Mouse (Mus musculus) neural tube, embryonic 15.5 days (tissue): ENCODE data around the gene Echdc3. TPM values are rescaled to one million over a fixed set of nuclear protein-coding genes. Genes with fewer than 3 reads are reported as not detected.

ENCODE experiments used
- ATAC-seq: fragments of 200-750 bp; cut with Nextera tagmentation; 2 replicates; pipeline ENCODE4 v1.8.0; 2017; ENCODE audit warnings: mild to moderate bottlenecking, moderate TSS enrichment, moderate library complexity; ENCODE audit not compliant: low FRiP score
- H3K27ac ChIP-seq: fragments of 300-500 bp; sonication (generic); replicated peaks from 2 replicates; pipeline ENCODE4 v1.5.1; 2015; ENCODE audit warnings: mild to moderate bottlenecking, inconsistent platforms
- H3K27me3 ChIP-seq: fragments of 300-500 bp; sonication (generic); replicated peaks from 2 replicates; pipeline ENCODE4 v1.6.1; 2015; ENCODE audit warnings: inconsistent platforms
- H3K36me3 ChIP-seq: fragments of 300-500 bp; sonication (generic); 2 replicates; pipeline ENCODE4 v1.6.1; 2015; ENCODE audit warnings: inconsistent platforms
- H3K4me1 ChIP-seq: fragments of 300-500 bp; sonication (generic); 2 replicates; pipeline ENCODE4 v1.6.1; 2015; ENCODE audit warnings: inconsistent platforms
- H3K4me2 ChIP-seq: fragments of 300-500 bp; sonication (generic); 2 replicates; pipeline ENCODE4 v1.6.1; 2015; ENCODE audit warnings: inconsistent platforms, mild to moderate bottlenecking, moderate library complexity
- H3K4me3 ChIP-seq: fragments of 300-500 bp; sonication (generic); replicated peaks from 2 replicates; pipeline ENCODE4 v1.5.1; 2015; ENCODE audit warnings: mild to moderate bottlenecking, inconsistent platforms
- H3K9ac ChIP-seq: fragments of 300-500 bp; sonication (generic); replicated peaks from 2 replicates; pipeline ENCODE4 v1.6.1; 2015; ENCODE audit warnings: mild to moderate bottlenecking, inconsistent platforms
- H3K9me3 ChIP-seq: fragments of 300-500 bp; sonication (generic); replicated peaks from 2 replicates; pipeline ENCODE4 v1.6.1; 2016; ENCODE audit warnings: inconsistent platforms
- WGBS: fragments of 180-500 bp; shearing (Covaris S2); methylation state at CpG from one replicate; pipeline ENCODE4 v1.1.7; 2015; ENCODE audit warnings: mixed read lengths; 5-methylcytosine and 5-hydroxymethylcytosine counted together
- polyA plus RNA-seq: library from polyadenylated mRNA; unstranded; fragments of >200 nt; fragmentation: Nextera tagmentation; extraction: Ambion mirVana; gene quantifications from 2 replicates; pipeline ENCODE4 v1.2.1, GENCODE M21; 2015

Echdc3 gene
- 1.3 and 3.2 TPM in 2 replicates for polyA plus RNA-seq

GRCm38 (mm10) chr2:6212724-6213511, at the start of gene Echdc3:
TSS of gene Echdc3 (minus strand) at chr2:6213033.
- peak; percentile 81 for ATAC-seq
- peak within 1 kb of the TSS; percentile 38 for H3K9ac ChIP-seq
- peak within 1 kb of the TSS; percentile 69 for H3K27ac ChIP-seq
- no peaks in the 10 kb centered on the region for H3K27me3 ChIP-seq
- no peaks in the 10 kb centered on the region for H3K9me3 ChIP-seq
- H3K4me2 ChIP-seq, result peak within 1 kb of the TSS; percentile 64
- peaks cover 17% of the 10 kb centered on the region for H3K4me1 ChIP-seq
- WGBS, result 2% methylated on average over 30 of the region's 30 CpGs
- H3K36me3 ChIP-seq, result no peaks in the 10 kb centered on the region
- H3K4me3 ChIP-seq, result peak within 1 kb of the TSS; percentile 42

- 57% methylated on average over 9 of the region's 9 CpGs for WGBS
- no peak overlapping the region for H3K4me2 ChIP-seq
- no peaks in the 10 kb centered on the region for H3K27me3 ChIP-seq
- no peak overlapping the region for H3K9ac ChIP-seq
- peak overlapping the region; percentile 56; the same call in 1 of the 2 replicates for H3K27ac ChIP-seq
- ATAC-seq, result no peak
- no peaks in the 10 kb centered on the region for H3K36me3 ChIP-seq
- peaks cover 9% of the 10 kb centered on the region for H3K4me1 ChIP-seq
- no peak overlapping the region for H3K4me3 ChIP-seq
- no peaks in the 10 kb centered on the region for H3K9me3 ChIP-seq
Measured at GRCm38 (mm10) chr2:6261718-6262117, 48.9 kb upstream of the Echdc3 start.

GRCm38 (mm10) chr2:6261201-6261672, 48.4 kb upstream of the Echdc3 start:
- H3K9ac ChIP-seq, result no peak overlapping the region
- no peak overlapping the region for H3K4me2 ChIP-seq
- H3K27me3 ChIP-seq, result no peaks in the 10 kb centered on the region
- WGBS, result 10% methylated on average over 8 of the region's 8 CpGs
- no peaks in the 10 kb centered on the region for H3K36me3 ChIP-seq
- H3K27ac ChIP-seq, result peak overlapping the region; percentile 56; the same call in 1 of the 2 replicates
- peaks cover 14% of the 10 kb centered on the region for H3K4me1 ChIP-seq
- H3K4me3 ChIP-seq, result no peak overlapping the region
- no peaks in the 10 kb centered on the region for H3K9me3 ChIP-seq
- peak; percentile 54; the same call in 1 of the 2 replicates for ATAC-seq

- H3K4me2 ChIP-seq, result no peak overlapping the region
- H3K4me3 ChIP-seq, result no peak overlapping the region
- no peaks in the 10 kb centered on the region for H3K9me3 ChIP-seq
- WGBS, result 47% methylated on average over 4 of the region's 4 CpGs
- H3K36me3 ChIP-seq, result no peaks in the 10 kb centered on the region
- peaks cover 17% of the 10 kb centered on the region for H3K4me1 ChIP-seq
- no peaks in the 10 kb centered on the region for H3K27me3 ChIP-seq
- H3K9ac ChIP-seq, result no peak overlapping the region
- ATAC-seq, result no peak
- no peak overlapping the region for H3K27ac ChIP-seq
Measured at GRCm38 (mm10) chr2:6260661-6261060, 47.8 kb upstream of the Echdc3 start.

GRCm38 (mm10) chr2:6259182-6259581, 46.3 kb upstream of the Echdc3 start:
- Histone ChIP-seq H3K4me1 (peaks cover 17% of the 10 kb centered on the region), H3K4me2 (no peak overlapping the region), H3K27me3 (no peaks in the 10 kb centered on the region), H3K9me3 (no peaks in the 10 kb centered on the region), H3K36me3 (no peaks in the 10 kb centered on the region), H3K4me3 (no peak overlapping the region), H3K27ac (no peak overlapping the region), H3K9ac (no peak overlapping the region)
- no peak for ATAC-seq
- WGBS, result 89% methylated on average over 3 of the region's 3 CpGs

- peaks cover 17% of the 10 kb centered on the region for H3K4me1 ChIP-seq
Measured at GRCm38 (mm10) chr2:6258026-6258425, 45.2 kb upstream of the Echdc3 start.

GRCm38 (mm10) chr2:6257146-6257545, 44.3 kb upstream of the Echdc3 start:
- no peak overlapping the region for H3K27ac ChIP-seq
- H3K9ac ChIP-seq, result no peak overlapping the region
- H3K4me3 ChIP-seq, result no peak overlapping the region
- peaks cover 17% of the 10 kb centered on the region for H3K4me1 ChIP-seq
- no peak for ATAC-seq
- WGBS, result 67% methylated on average over 2 of the region's 2 CpGs
- no peak overlapping the region for H3K4me2 ChIP-seq
- H3K9me3 ChIP-seq, result no peaks in the 10 kb centered on the region
- H3K27me3 ChIP-seq, result no peaks in the 10 kb centered on the region
- no peaks in the 10 kb centered on the region for H3K36me3 ChIP-seq

More at GRCm38 (mm10) chr2:6258026-6258425, 45.2 kb upstream of the Echdc3 start:
- H3K27me3 ChIP-seq, result no peaks in the 10 kb centered on the region
- H3K4me2 ChIP-seq, result no peak overlapping the region
- WGBS, result 86% methylated on average over 4 of the region's 4 CpGs
- H3K4me3 ChIP-seq, result no peak overlapping the region
- no peak for ATAC-seq
- no peaks in the 10 kb centered on the region for H3K36me3 ChIP-seq
- no peaks in the 10 kb centered on the region for H3K9me3 ChIP-seq
- H3K9ac ChIP-seq, result no peak overlapping the region
- no peak overlapping the region for H3K27ac ChIP-seq

GRCm38 (mm10) chr2:6255989-6256841, 43.4 kb upstream of the Echdc3 start:
- Histone ChIP-seq H3K27me3 (no peaks in the 10 kb centered on the region), H3K27ac (peak overlapping the region; percentile 48; the same call in 1 of the 2 replicates), H3K36me3 (no peaks in the 10 kb centered on the region), H3K4me3 (no peak overlapping the region), H3K9me3 (no peaks in the 10 kb centered on the region), H3K9ac (no peak overlapping the region), H3K4me1 (peaks cover 11% of the 10 kb centered on the region), H3K4me2 (no peak overlapping the region)
- WGBS, result 47% methylated on average over 19 of the region's 19 CpGs
- peak; percentile 42 for ATAC-seq

GRCm38 (mm10) chr2:6255402-6255988, 42.7 kb upstream of the Echdc3 start:
- Histone ChIP-seq H3K4me2 (no peak overlapping the region), H3K9ac (no peak overlapping the region), H3K27me3 (no peaks in the 10 kb centered on the region), H3K4me1 (peaks cover 8% of the 10 kb centered on the region), H3K4me3 (no peak overlapping the region), H3K36me3 (no peaks in the 10 kb centered on the region), H3K9me3 (no peaks in the 10 kb centered on the region), H3K27ac (no peak overlapping the region)
- no peak for ATAC-seq
- WGBS, result 44% methylated on average over 5 of the region's 5 CpGs

- no peaks in the 10 kb centered on the region for H3K36me3 ChIP-seq
- no peaks in the 10 kb centered on the region for H3K27me3 ChIP-seq
- H3K4me3 ChIP-seq, result no peak overlapping the region
- 92% methylated on average over 3 of the region's 3 CpGs for WGBS
- no peak overlapping the region for H3K27ac ChIP-seq
- no peak overlapping the region for H3K4me2 ChIP-seq
- H3K9me3 ChIP-seq, result no peaks in the 10 kb centered on the region
- H3K9ac ChIP-seq, result no peak overlapping the region
- peaks cover 8% of the 10 kb centered on the region for H3K4me1 ChIP-seq
- no peak for ATAC-seq
Measured at GRCm38 (mm10) chr2:6252491-6252890, 39.7 kb upstream of the Echdc3 start.

- H3K36me3 ChIP-seq, result no peaks in the 10 kb centered on the region
- H3K9me3 ChIP-seq, result no peaks in the 10 kb centered on the region
- H3K4me1 ChIP-seq, result peaks cover 1% of the 10 kb centered on the region
- no peak overlapping the region for H3K4me3 ChIP-seq
- no peak overlapping the region for H3K27ac ChIP-seq
- WGBS, result 88% methylated on average over 3 of the region's 3 CpGs
- no peak overlapping the region for H3K9ac ChIP-seq
- no peak overlapping the region for H3K4me2 ChIP-seq
- ATAC-seq, result no peak
- no peaks in the 10 kb centered on the region for H3K27me3 ChIP-seq
Measured at GRCm38 (mm10) chr2:6251076-6251496, 38.3 kb upstream of the Echdc3 start.
